Mouse (Mus musculus) layer of hippocampus, adult 9-10 months (tissue): Measurements from ENCODE around the gene Plxdc2.

Source experiments
- DNase-seq: peaks from one replicate; pipeline ENCODE4 v3.0.0; 2022; ENCODE audit warnings: low spot score

The Plxdc2 gene

DNA sequence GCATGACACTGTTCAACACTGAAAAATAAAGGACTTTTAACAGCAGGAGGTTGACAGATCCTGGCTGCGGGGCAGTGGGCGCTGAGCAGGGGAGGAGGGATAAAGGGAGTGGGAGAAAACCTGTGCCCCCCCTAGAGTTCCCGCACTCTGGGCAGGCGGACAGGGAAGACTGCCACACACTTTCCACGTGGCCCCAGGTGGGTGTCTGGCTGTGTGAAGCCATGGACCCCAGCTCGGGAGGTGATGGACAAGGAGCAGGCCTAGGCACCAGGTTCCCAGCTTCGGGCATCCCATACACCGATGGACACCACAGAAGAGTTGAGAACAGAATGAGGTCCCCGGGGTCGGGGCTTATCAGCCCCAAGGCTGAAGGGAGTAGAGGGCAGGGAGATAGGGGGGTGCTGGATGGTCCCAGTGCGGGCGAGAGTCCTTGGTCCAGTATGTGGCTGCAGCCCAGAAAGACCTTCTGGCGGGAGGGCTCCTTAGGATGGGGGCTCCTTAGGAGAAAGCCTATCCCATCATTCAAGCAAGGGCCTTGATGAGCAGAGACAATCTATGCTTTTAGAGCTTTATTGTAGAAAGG, 215.2 kb downstream of the Plxdc2 start:
- DNase-seq: no peak

- DNase-seq: no peak
Observed at GRCm38 (mm10) chr2:16576566-16576965, 220.5 kb downstream of the Plxdc2 start.

DNA sequence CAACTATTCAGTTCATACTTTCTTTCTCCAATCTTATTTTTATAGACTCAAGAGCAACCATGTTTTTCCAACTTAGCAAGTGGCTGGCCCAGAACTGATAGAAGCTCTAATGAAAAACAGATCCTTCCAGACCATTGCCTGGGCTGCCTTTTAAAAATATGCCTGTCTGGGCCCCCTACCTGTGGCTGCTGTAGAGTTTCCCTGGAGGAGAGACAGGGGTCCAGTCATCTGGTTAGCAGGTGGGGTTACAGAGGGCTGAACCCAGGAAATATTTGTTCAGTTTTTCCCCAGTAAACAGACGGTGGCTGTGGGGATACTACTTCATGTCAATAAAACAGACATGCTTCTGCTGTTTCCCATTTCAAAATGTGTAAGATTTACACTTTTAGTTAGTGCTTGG, 222.0 kb downstream of the Plxdc2 start:
- no peak for DNase-seq

DNA sequence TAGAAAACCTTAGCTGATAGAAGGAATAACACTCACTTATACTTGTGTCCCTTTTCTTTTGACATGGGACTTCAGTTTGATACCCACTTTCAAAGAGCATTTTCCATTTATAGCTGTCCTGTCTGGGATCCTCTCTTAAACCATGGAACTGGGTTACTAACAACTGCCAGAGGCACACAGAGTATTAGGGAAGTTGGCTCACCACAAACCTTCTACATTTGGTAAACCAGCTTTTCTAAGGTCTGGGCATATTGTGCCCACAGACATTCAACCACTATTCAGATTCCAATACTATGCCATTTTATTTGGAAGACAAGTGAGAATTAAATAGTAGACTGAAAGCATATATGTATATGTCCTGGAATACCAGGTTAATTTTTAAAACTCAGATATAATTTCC, 232.4 kb downstream of the Plxdc2 start:
- DNase-seq: no peak

DNA sequence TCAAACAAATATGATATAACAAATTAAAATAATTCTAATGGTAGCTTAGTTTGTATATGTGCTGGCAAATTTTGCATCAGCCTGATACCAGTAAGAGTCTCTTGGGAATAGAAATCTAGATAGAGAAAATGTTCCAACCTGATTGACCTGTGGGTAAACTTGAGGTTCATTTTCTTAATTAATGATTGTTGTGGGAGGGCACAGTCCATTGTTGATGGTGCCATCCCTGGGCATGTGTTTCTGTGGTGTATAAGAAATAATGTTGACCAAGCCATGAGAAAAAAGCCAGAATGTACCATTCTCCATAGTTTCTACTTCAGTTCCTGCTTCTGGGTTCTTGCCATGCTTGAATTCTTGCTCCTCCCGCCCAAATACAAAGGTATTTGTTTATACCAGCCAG, 239.3 kb downstream of the Plxdc2 start:
- DNase-seq: no peak

DNA sequence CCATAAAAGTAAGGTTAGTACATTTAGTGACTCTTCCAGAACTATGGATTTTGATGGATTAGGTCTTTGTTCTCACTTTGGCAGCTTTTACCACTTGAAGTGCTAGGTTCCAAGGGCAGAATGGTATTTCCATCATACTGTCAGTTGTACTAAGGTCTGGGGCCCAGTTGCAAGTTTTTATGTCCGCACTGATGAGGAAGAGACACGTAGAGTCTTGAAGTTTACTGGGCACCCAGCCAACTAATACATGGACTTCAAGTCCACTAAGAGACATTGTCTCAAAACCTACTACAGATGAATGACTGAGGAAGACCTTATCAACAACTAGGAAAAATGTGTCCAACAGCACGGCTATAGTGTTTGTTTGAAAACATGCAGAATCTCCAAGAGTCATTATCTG, 242.1 kb downstream of the Plxdc2 start:
- no peak for DNase-seq

DNA sequence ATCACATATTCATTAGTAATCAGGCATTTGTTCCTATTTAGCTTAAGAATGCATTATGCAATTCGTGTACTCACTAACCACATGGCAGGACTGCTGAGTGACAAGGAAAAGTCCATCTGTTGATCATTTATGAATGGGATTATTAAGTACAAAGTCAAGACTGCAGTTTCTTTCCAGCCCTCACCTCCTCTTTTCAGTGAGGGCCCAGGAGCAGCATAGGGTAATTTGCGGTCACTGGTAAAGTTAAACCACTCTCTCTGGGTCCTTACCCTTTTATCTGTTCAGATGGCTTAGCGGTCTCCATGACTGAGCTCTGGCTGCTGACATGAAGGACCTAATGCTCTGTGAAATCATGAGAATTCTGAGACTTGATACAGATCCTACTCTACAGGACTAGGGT, 248.2 kb downstream of the Plxdc2 start:
- DNase-seq: peak; percentile 13

- DNase-seq: no peak
Observed at GRCm38 (mm10) chr2:16607792-16608586, 251.9 kb downstream of the Plxdc2 start.

- DNase-seq: no peak
Observed at GRCm38 (mm10) chr2:16642061-16642460, 286.0 kb downstream of the Plxdc2 start.

GRCm38 (mm10) chr2:16651713-16652112, 295.6 kb downstream of the Plxdc2 start:
- DNase-seq: no peak

DNA sequence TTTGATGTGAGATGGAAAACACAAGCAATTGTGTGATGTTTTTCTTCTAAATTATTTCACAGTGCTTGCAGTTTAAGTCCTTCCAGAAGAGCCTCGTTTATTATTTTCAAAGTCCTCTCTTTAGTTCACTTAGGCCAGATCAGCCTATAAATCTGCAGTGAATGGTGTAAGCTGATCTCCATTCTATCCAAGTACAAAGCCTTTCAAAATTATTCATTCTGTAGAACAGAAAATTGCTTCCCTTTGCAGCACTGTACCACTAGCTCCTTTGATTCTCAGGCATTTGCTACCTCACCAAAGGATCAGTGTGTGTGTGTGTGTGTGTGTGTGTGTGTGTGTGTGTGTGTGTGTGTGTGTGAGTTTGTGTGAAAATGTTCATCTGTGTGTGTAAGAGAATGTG, 308.4 kb downstream of the Plxdc2 start:
- no peak for DNase-seq

- peak; percentile 4 for DNase-seq
Observed at GRCm38 (mm10) chr2:16668391-16668790, 312.3 kb downstream of the Plxdc2 start.

DNA sequence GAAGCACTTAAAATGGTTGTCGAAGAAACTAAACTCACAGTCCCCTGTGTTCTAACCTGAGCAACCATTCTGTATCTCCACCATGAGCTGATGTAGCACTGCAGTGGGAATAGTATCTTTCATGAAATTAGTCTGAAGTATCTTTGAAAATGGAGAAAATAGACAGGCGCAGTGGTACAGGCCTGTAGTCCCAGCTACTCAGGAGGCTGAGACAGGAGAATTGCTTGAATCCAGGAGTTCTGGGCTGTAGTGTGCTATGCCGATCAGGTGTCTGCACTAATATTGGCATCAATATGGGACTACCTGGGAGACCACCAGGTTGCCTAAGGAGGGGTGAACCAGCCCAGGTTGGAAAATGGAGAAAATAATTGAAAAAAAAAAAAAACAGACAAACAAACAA, 326.8 kb downstream of the Plxdc2 start:
- no peak for DNase-seq

GRCm38 (mm10) chr2:16683739-16684138, 327.6 kb downstream of the Plxdc2 start:
- no peak for DNase-seq

DNA sequence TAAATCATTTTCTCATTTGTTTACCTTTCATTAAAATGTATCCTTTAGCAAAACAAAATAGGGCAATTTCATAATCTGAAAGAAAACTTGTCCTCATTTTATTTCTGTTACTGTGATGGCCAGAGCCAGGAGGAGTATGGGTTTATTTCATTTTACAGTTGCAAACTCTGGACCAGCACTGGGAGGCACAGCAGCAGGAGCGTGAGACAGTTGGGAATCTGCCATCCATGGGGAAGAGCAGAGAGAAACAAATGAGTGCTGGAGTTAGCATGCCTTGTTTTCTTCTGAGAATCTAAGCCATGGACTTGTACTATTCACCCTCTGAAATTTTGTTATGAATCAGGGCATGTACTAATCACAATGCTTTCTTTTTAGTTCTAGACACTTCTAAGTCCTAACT, 328.4 kb downstream of the Plxdc2 start:
- no peak for DNase-seq

GRCm38 (mm10) chr2:16696390-16696789, 340.3 kb downstream of the Plxdc2 start:
- DNase-seq: no peak

GRCm38 (mm10) chr2:16697181-16697580, 341.1 kb downstream of the Plxdc2 start:
- no peak for DNase-seq

DNA sequence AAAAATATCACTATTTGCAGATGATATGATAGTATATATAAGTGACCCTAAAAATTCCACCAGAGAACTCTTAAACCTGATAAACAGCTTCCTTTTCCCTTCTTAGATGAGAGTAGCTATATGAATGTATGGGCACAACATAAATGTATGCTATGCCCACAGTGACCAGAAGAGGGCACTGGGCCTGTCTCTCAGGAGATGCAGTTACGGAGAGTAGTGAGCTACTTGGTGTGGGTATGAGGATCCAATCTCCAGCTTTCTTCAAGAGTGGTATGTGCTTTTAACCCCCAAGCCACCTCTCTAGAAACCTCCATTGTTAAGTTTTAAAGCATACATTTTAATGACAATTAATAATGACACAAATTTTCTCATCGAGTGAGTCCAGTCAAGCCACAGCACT, 350.1 kb downstream of the Plxdc2 start:
- no peak for DNase-seq

DNA sequence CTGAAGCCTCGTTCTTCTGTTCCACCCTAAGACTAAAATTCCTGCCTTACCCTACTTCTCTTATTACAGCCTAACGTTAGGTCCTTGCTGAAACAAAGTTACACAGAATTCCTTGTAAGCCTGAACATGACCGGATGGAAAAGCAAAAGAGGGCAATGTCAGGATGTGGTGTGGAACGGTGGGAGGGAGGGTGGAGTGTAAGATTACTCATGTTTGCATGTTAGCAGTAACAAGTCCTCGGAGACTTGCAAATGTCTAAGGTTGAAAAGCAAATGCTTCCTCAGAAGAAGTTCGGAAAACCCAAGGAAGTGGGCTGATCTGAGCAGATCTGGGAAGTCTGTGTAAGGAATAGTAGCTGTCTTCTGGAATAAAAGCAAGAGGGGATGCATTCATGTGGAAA, 353.8 kb downstream of the Plxdc2 start:
- no peak for DNase-seq

DNA sequence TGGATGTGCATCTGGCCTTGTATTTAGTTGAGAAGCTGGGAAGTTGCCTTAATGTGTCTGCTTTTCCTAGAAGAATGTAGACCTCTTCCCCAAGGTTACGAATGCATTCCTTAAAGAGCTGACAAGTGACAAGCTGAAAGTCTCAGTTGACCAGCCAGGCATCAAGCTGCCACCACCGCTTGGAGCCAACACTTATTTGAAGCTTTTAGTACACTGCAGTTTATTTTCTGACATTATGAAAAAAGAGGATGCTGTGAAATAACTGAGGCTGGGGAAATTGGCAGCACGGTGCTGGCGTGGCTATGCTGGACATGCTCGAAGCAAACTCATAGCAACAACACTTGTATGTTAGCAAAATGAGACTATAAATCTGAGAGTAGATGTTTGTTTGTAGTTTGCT, 374.9 kb downstream of the Plxdc2 start:
- DNase-seq: no peak

- DNase-seq: no peak
Observed at GRCm38 (mm10) chr2:16734381-16734780, 378.3 kb downstream of the Plxdc2 start.

GRCm38 (mm10) chr2:16738241-16738640, 382.1 kb downstream of the Plxdc2 start:
- peak; percentile 51 for DNase-seq

DNA sequence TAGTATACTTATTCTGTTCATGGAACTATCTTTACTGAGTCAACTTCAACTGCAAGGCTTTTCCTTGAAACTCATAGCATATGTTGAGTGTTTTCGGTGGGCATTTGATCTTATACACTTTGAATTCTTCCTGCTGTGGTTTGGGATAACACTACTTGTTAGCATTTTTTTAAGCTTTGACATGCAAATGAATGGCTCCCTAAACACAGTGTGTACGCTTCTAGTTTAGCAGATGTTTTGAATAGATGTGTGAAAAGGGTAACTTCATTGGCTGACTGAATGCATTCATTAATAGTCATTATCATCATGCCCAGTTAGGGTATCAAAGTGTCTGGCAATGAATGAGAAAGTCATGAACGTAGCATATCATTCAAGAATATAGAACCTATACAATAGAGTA, 385.7 kb downstream of the Plxdc2 start:
- DNase-seq: no peak

GRCm38 (mm10) chr2:16743568-16743967, 387.5 kb downstream of the Plxdc2 start:
- DNase-seq: no peak
